Mouse (Mus musculus): ENCODE measurements around the gene Siah3.

- TF ChIP-seq GATA1 (IDR thresholded peaks at IDR 0.05; ENCODE audit: borderline replicate concordance, low read length) (no peak), FLI1 (IDR thresholded peaks at IDR 0.05; ENCODE audit: low read length) (no peak)
These were observed 1.1 kb upstream of the Siah3 start for GRCm38 (mm10) chr14:75454716-75455115.
